Mouse (Mus musculus) heart, postnatal 14 days (tissue): ENCODE measurements around the gene Triml2. TPM values are rescaled to one million over a fixed set of nuclear protein-coding genes. Genes with fewer than 3 reads are reported as not detected.

Experiments
- DNase-seq, 2 experiments: peaks; one replicate each; pipeline ENCODE4 v3.0.0; 2021 to 2022
- intact Hi-C: fragments of 180-260 bp; cut with DNase I; formaldehyde crosslinking; loops from one replicate; pipeline ENCODE4 v1.15.1; 2025
- long read RNA-seq, 2 experiments: library from polyadenylated mRNA; stranded (forward); transcript quantifications; one replicate each; pipeline ENCODE4 v2.0.0; 2021
- total RNA-seq, 2 experiments: library from RNA; stranded (reverse); gene quantifications; 2 replicates each; pipeline ENCODE4 v1.2.3; 2021

The Triml2 gene
- not detected for total RNA-seq
- long read RNA-seq, experiment 1 = 0 reads
- long read RNA-seq, experiment 2 = 0 reads

- no peak for DNase-seq
- intact Hi-C loops = no loop called here
These were observed at the start of gene Triml2 for GRCm38 (mm10) chr8:43180054-43180690. Gene Triml2 (plus strand): TSS chr8:43180541.

- intact Hi-C loops = no loop called here
These were observed 39.0 kb upstream of the Triml2 start, which contains the start of gene Triml1 for GRCm38 (mm10) chr8:43141386-43141785. Gene Triml1 (minus strand): TSS chr8:43141486.

GRCm38 (mm10) chr8:43149307-43149706, 31.0 kb upstream of the Triml2 start:
- intact Hi-C loops = no loop called here

More at GRCm38 (mm10) chr8:43141386-43141785, 39.0 kb upstream of the Triml2 start, which contains the start of gene Triml1:
- no peak for DNase-seq

GRCm38 (mm10) chr8:43163255-43163654, 17.1 kb upstream of the Triml2 start:
- intact Hi-C loops = no loop called here
- no peak for DNase-seq

More at GRCm38 (mm10) chr8:43149307-43149706, 31.0 kb upstream of the Triml2 start:
- DNase-seq = no peak

- intact Hi-C loops = no loop called here
These were observed 15.9 kb upstream of the Triml2 start for GRCm38 (mm10) chr8:43164453-43164852.

GRCm38 (mm10) chr8:43168083-43168482, 12.3 kb upstream of the Triml2 start:
- no peak for DNase-seq
- intact Hi-C loops = no loop called here

More at GRCm38 (mm10) chr8:43164453-43164852, 15.9 kb upstream of the Triml2 start:
- DNase-seq = no peak

DNA sequence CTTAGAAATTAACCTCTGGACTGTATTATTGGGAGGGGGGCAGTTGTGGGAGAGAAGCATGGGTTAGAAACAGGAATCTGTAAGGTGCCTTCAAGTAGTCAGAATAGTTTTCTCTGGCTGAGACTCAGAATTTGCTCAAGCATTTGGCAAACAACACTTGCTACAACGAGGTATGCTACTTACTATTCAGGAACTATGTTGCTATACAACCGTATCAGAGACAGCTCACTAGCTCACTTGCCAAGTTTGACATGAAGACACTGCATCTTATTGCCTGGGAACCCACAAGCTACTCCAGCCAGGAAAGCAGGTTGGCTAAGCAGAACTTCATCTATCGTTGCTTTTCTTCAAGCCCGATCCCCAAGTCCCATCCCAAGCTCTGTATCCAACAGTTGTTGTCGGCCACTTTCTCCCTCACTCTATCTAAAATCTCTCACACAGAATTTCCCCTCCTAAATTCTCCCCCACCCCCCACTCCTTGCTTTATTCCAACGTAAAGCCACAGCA, 11.0 kb upstream of the Triml2 start:
- DNase-seq = no peak
- intact Hi-C loops = no loop called here

GRCm38 (mm10) chr8:43176766-43177486, 3.4 kb upstream of the Triml2 start:
- DNase-seq = no peak
- intact Hi-C loops = no loop called here

DNA sequence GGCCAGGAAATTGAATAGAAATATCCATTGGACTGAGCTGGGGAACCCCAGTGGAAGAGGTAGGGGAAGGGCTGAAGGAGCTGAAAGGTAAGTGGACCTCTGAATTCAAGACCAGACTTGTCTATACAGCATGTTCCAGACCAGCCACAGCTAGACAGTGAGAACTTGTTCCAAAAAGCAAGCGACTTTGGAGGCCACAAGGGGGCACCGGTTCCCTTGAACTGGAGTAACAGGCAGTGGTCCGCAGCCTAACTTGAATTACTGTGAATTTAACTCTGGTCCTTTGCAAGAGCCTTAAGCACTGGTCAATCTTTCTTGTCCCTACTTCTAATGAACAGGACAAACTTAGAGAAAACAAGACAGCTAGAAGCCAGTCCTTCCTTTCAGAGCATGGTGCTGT, 2.1 kb upstream of the Triml2 start:
- DNase-seq = no peak
- intact Hi-C loops = no loop called here

- intact Hi-C loops = no loop called here
- peak in 1 of 2 experiments; percentile 6 for DNase-seq
These were observed 1.2 kb upstream of the Triml2 start for GRCm38 (mm10) chr8:43179189-43179588.

DNA sequence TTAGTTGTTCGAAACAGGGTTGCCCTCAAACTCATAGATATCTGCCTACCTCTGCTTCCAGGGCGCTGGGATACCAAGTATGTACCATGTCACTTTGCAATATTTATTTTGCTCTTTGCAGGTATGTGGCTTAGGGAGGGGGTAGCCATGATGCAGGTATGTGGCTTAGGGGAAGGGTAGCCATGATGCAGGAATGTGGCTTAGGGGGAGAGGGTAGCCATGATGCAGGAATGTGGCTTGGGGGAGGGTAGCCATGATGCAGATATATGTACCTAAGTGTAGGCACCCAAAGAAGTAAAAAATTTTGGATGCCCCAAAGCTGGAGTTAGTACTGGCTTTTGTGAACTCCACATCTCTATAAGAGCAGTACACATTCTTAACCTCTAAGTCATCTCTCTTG, 1.9 kb downstream of the Triml2 start:
- intact Hi-C loops = no loop called here
- DNase-seq = no peak

- intact Hi-C loops = no loop called here
- DNase-seq = no peak
These were observed 35.2 kb downstream of the Triml2 start for GRCm38 (mm10) chr8:43215554-43215953.

- DNase-seq = no peak
- intact Hi-C loops = no loop called here
These were observed 63.0 kb downstream of the Triml2 start for GRCm38 (mm10) chr8:43243326-43243725.

Other genes starting within 250 kb of the Triml2 start
- not detected for gene Triml1, start 39.1 kb upstream of the Triml2 start, total RNA-seq
- gene Zfp42, start 126.4 kb downstream of the Triml2 start, total RNA-seq = not detected